Mouse (Mus musculus) lung, postnatal 0 days (tissue): ENCODE measurements at regions not wholly inside any gene's neighbourhood (a gene's known extent, or its start where the extent isn't known, plus 50 kb on each side); places are given as distances from the start of the nearest gene placed in this dataset.
A peak's percentile ranks its signal among the peaks of the same experiment; 100 is the strongest.

ENCODE experiments used
- ATAC-seq: fragments of 200-750 bp; cut with Nextera tagmentation; 2 replicates; pipeline ENCODE4 v1.8.0; 2017; ENCODE audit warnings: moderate library complexity
- DNase-seq: peaks from one replicate; pipeline ENCODE4 v3.0.0-alpha.2; 2016; ENCODE audit warnings: low spot score
- H3K27ac ChIP-seq: fragments of 300-500 bp; sonication (generic); 2 replicates; pipeline ENCODE4 v1.5.1; 2014; ENCODE audit warnings: antibody characterized with exemption, mild to moderate bottlenecking, low read length, mixed read lengths
- H3K27me3 ChIP-seq: fragments of 300-500 bp; sonication (generic); replicated peaks from 2 replicates; pipeline ENCODE4 v1.6.1; 2014; ENCODE audit warnings: low read length, mixed read lengths; ENCODE audit not compliant: insufficient read depth
- H3K36me3 ChIP-seq: fragments of 300-500 bp; sonication (generic); 2 replicates; pipeline ENCODE4 v1.6.1; 2014; ENCODE audit warnings: low read length, mixed read lengths; ENCODE audit not compliant: insufficient read depth
- H3K4me1 ChIP-seq: fragments of 300-500 bp; sonication (generic); 2 replicates; pipeline ENCODE4 v1.6.1; 2014; ENCODE audit warnings: antibody characterized with exemption, low read depth, low read length, mixed read lengths; ENCODE audit not compliant: insufficient read depth
- H3K4me2 ChIP-seq: fragments of 300-500 bp; sonication (generic); replicated peaks from 2 replicates; pipeline ENCODE4 v1.6.1; 2014; ENCODE audit warnings: low read depth, mild to moderate bottlenecking, low read length, moderate library complexity, mixed read lengths
- H3K4me3 ChIP-seq: fragments of 300-500 bp; sonication (generic); 2 replicates; pipeline ENCODE4 v1.5.1; 2014; ENCODE audit warnings: low read depth, low read length
- H3K9ac ChIP-seq: fragments of 300-500 bp; sonication (generic); replicated peaks from 2 replicates; pipeline ENCODE4 v1.6.1; 2014; ENCODE audit warnings: low read depth, mild to moderate bottlenecking
- H3K9me3 ChIP-seq: fragments of 300-500 bp; sonication (generic); 2 replicates; pipeline ENCODE4 v1.6.1; 2016; ENCODE audit warnings: low read length, mixed read lengths
- CTCF ChIP-seq: IDR thresholded peaks from 2 replicates; pipeline ENCODE4 v1.5.1; 2016; ENCODE audit warnings: antibody characterized with exemption, mild to moderate bottlenecking
- EP300 ChIP-seq: IDR thresholded peaks from 2 replicates; pipeline ENCODE4 v1.6.1; 2016; ENCODE audit warnings: antibody characterized with exemption, mild to moderate bottlenecking, control low read depth
- WGBS: fragments of 180-500 bp; shearing (Covaris S2); extraction: QIAGEN DNeasy Blood & Tissue Kit; methylation state at CpG from one replicate; pipeline ENCODE4 v1.1.7; 2014; 5-methylcytosine and 5-hydroxymethylcytosine counted together

DNA sequence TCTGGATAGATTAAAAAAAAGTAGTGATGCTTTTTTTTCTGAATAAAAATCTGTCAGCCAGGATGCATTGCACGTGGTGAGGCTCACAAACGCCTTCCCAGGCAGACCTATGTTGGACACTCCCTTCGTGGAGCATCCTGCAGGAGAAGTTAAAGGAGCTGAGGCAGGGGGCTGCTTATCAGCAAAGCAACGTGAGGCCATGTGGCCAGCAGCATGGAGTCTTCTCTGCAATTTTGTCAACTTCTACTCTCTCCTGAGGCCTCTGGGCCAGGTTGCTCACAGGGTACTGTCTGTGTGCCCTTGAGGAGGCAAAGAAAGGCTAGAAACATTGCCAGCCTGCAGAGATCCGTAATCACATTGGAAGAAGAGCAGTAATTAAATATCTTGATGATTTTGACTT lies 140.0 kb upstream of the Gm17728 start:
- H3K27me3 ChIP-seq = no peaks in the 10 kb centered on the region
- no peaks in the 10 kb centered on the region for H3K36me3 ChIP-seq
- no peak overlapping the region for H3K27ac ChIP-seq
- TF ChIP-seq CTCF = no peak
- no peak for TF ChIP-seq EP300
- H3K4me3 ChIP-seq = no peak overlapping the region
- H3K4me2 ChIP-seq = no peak overlapping the region
- ATAC-seq = no peak
- H3K4me1 ChIP-seq = no peaks in the 10 kb centered on the region
- WGBS = 66% methylated on average over 5 of the region's 5 CpGs
- no peak overlapping the region for H3K9ac ChIP-seq
- no peak for DNase-seq
- H3K9me3 ChIP-seq = no peaks in the 10 kb centered on the region

DNA sequence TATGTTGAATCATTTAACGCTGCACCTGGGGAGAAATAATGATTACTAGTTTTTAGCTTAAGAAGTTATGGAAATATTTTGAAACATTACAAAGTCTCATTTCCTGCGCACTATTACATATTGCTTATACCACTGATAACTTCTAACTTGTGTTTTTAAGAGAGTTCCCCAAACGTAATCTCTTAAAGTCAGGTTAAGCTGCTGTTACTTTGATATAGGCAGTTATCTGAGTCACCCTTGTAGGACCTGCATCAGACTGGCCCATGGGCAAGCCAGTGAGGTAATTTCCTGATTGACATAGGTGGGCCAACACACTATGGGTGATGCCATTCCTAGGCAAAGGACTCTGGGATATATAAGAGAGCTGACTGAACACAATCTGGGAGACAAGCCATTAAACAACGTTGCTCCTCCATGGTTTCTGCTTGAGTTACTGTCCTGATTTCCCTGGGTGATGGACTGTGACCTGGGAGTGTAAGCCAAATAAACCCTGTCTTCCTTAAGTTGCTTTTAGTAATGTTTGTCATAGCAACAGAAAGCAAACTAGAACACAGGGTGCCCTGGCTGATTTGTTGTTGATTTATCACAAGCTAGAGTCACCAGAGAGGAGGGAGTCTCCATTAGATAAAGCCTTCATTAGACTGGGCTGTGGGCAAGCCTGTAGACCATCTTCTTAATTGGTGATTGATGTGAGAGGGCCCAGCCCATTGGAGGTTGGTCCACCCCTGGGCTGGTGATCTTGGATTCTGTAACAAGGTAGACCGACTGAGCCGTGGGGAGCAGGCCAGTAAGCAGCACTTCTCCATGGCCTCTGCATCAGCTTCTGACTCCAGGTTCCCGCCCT lies 139.3 kb upstream of the Gm17728 start:
- H3K4me1 ChIP-seq = no peaks in the 10 kb centered on the region
- no peak for DNase-seq
- no peaks in the 10 kb centered on the region for H3K36me3 ChIP-seq
- H3K9me3 ChIP-seq = no peaks in the 10 kb centered on the region
- TF ChIP-seq EP300 (no peak), CTCF (no peak)
- no peak overlapping the region for H3K9ac ChIP-seq
- no peak overlapping the region for H3K27ac ChIP-seq
- no peak overlapping the region for H3K4me2 ChIP-seq
- no peak for ATAC-seq
- no peaks in the 10 kb centered on the region for H3K27me3 ChIP-seq
- 82% methylated on average over 7 of the region's 7 CpGs for WGBS
- no peak overlapping the region for H3K4me3 ChIP-seq

DNA sequence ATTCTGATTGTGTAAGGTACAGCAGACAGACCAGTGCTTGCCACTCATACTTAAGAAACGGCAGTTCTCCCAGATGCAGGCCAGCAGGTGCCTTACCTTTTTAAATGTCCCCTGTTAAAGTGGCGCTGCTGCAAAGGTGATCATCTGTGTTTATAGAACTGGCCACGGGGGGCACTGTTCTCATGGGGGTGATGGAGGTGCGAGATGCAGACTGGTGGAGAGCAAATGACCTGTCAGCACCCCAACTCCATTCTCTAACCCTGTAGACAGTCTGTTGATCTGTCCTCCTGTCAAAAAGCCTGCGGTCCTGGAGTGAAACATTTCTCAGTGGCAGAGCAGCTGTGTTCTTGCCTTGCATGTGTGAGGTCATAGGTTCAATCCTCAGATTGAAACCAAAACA lies 135.4 kb upstream of the Gm17728 start:
- peak; percentile 32 for TF ChIP-seq CTCF
- no peak for TF ChIP-seq EP300
- no peak for DNase-seq
- H3K9me3 ChIP-seq = no peaks in the 10 kb centered on the region
- H3K27ac ChIP-seq = no peak overlapping the region
- H3K36me3 ChIP-seq = no peaks in the 10 kb centered on the region
- H3K4me2 ChIP-seq = no peak overlapping the region
- no peak for ATAC-seq
- WGBS = 40% methylated on average over 5 of the region's 5 CpGs
- H3K4me1 ChIP-seq = no peaks in the 10 kb centered on the region
- no peak overlapping the region for H3K9ac ChIP-seq
- no peak overlapping the region for H3K4me3 ChIP-seq
- no peaks in the 10 kb centered on the region for H3K27me3 ChIP-seq

DNA sequence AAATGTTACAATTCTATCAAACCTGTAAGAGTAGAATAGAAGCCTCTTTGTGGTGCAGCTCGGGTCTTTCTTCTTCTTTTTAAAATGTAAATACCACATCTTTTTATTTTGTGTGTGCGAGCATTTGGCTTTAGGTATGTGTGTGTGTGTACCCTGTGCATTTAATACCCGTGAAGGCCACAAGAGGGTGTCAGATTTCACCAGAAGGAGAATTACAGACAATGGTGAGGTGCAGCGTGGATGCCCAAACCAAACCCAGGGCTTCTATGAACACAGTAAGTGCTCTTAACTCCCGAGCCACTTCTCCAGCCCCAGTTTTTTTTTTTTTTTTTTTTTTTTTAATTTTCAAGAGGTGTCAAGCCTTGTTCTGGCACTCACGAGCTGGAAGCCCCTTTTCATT lies 135.0 kb upstream of the Gm17728 start:
- Histone ChIP-seq H3K36me3 (no peaks in the 10 kb centered on the region), H3K27ac (no peak overlapping the region), H3K9ac (no peak overlapping the region), H3K4me2 (no peak overlapping the region), H3K4me3 (no peak overlapping the region), H3K9me3 (no peaks in the 10 kb centered on the region), H3K4me1 (no peaks in the 10 kb centered on the region), H3K27me3 (no peaks in the 10 kb centered on the region)
- no peak for TF ChIP-seq EP300
- peak; percentile 33 for TF ChIP-seq CTCF
- DNase-seq (no peak), ATAC-seq (no peak)
- WGBS = 43% methylated on average over 6 of the region's 6 CpGs

DNA sequence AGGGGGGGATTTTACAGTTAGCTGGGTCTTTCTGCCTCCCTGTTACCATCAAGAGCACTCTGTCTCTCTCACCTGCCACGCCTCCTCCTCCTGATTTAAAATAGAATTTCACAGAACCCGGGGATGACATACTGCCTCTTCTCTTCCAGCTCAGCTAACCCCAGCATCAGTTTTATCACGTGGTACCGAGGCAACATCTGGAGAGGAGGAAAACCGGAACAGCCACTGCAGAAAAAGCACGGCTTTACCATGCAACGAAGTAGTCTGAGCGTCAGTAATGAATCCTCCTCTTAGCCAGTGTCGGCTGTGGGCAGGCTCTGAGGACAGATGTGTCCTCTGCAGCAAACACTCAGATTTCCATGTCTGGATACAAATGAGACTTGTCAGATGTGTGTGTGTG lies 134.2 kb upstream of the Gm17728 start:
- no peak for DNase-seq
- Histone ChIP-seq H3K4me2 (no peak overlapping the region), H3K9me3 (no peaks in the 10 kb centered on the region), H3K36me3 (no peaks in the 10 kb centered on the region), H3K4me3 (no peak overlapping the region), H3K27me3 (no peaks in the 10 kb centered on the region), H3K4me1 (no peaks in the 10 kb centered on the region), H3K9ac (no peak overlapping the region), H3K27ac (no peak overlapping the region)
- 48% methylated on average over 9 of the region's 9 CpGs for WGBS
- no peak for ATAC-seq
- TF ChIP-seq CTCF = no peak
- TF ChIP-seq EP300 = no peak

DNA sequence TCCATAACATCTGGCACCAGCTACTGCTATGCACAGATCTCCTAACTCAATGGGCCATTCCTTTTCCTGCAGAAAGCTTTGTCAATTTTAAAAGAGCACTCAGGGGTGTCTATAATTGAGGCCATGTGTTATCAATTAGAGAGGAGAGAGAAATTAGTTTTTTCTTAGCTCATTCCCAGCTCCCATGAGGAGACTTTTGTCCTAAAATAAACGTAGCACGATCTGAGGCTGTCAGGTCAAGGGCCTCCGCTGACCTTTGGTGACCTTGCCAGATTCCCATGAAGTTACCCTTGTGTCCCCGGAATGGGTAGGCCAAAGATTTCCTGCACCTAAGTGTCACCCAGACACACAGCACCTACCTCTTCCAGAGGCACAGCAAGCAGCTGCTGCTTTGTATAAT lies 130.3 kb upstream of the Gm17728 start:
- TF ChIP-seq EP300 (no peak), CTCF (no peak)

DNA sequence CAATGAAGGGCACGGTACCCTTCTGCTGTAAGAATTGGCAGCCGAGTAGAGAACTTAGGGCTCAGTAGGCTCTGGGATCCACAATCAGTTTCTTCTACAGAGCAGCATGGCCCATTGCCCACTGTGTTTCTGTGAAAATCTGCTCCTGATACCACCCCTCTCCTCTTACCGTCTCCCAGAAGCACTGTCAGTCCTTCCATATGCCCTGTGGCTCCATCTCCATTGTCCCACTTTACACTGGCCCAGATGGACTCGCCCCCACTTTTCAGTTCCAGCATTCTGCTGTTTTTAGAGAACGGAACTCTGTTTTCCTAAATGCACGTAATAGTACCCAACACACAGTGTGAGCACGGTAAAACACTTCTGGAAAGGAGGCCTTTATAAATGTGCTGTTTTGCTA lies 129.6 kb upstream of the Gm17728 start:
- H3K4me2 ChIP-seq = no peak overlapping the region
- H3K9ac ChIP-seq = no peak overlapping the region
- WGBS = 83% methylated on average over 7 of the region's 7 CpGs
- H3K4me3 ChIP-seq = no peak overlapping the region
- no peak overlapping the region for H3K27ac ChIP-seq
- H3K4me1 ChIP-seq = no peaks in the 10 kb centered on the region
- H3K9me3 ChIP-seq = no peaks in the 10 kb centered on the region
- ATAC-seq (no peak), DNase-seq (no peak)
- no peak for TF ChIP-seq EP300
- no peak for TF ChIP-seq CTCF
- H3K36me3 ChIP-seq = no peaks in the 10 kb centered on the region
- no peaks in the 10 kb centered on the region for H3K27me3 ChIP-seq

More for the DNA sequence above, 130.3 kb upstream of the Gm17728 start:
- DNase-seq (no peak), ATAC-seq (no peak)
- H3K27ac ChIP-seq = no peak overlapping the region
- 36% methylated on average over 4 of the region's 4 CpGs for WGBS
- no peaks in the 10 kb centered on the region for H3K27me3 ChIP-seq
- no peak overlapping the region for H3K9ac ChIP-seq
- no peak overlapping the region for H3K4me2 ChIP-seq
- H3K9me3 ChIP-seq = no peaks in the 10 kb centered on the region
- no peak overlapping the region for H3K4me3 ChIP-seq
- no peaks in the 10 kb centered on the region for H3K4me1 ChIP-seq
- H3K36me3 ChIP-seq = no peaks in the 10 kb centered on the region
